Mouse (Mus musculus) liver, embryonic 11.5 days (tissue): ENCODE data around the gene Ckmt2. TPM values are rescaled to one million over a fixed set of nuclear protein-coding genes. Genes with fewer than 3 reads are reported as not detected.

ENCODE experiments used
- polyA plus RNA-seq: library from polyadenylated mRNA; unstranded; fragments of >200 nt; fragmentation: Nextera tagmentation; extraction: Ambion mirVana; gene quantifications from 2 replicates; pipeline ENCODE4 v1.2.1, GENCODE M21; 2014

The Ckmt2 gene
- polyA plus RNA-seq, 1 experiment from 2014 or later: not detected

Other genes starting within 250 kb of the Ckmt2 start
- gene Acot12, start 135.4 kb downstream of the Ckmt2 start, polyA plus RNA-seq: 0.61 and 0.64 TPM in 2 replicates
- 31.4 and 32.6 TPM in 2 replicates for gene Zcchc9, start 69.2 kb downstream of the Ckmt2 start, polyA plus RNA-seq